In the genomic region with DNA sequence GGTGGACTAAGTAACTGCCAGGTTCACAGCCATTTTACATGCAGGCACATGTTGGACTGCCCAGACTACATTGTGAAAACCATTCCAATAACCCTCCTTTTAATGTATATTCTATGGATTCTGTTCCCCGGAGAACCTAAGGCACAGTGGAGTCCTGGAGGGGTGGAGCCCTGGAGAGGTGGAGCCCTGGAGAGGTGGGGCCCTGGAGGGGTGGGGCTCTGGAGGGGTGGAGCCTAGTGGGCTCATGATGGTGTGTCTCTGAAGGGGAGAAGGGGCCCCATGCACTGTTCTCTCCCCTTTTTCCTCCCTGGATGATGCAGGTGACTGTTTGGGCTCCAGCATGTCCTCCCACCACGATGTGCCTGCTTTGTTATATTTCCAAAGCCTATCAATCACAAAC, we compare ENCODE assay signal across 25 mouse cellular contexts. TPM values are rescaled to one million over a fixed set of nuclear protein-coding genes. Genes with fewer than 3 reads are reported as not detected.
DNase-seq lines count a peak whose midpoint lies in the region; ATAC-seq and TF ChIP-seq lines count a peak whose summit lies in the region.
"Had no signal": no experiment of that assay in that cellular context is flagged by ENCODE, and none has a peak within 500 bp of the region (broad histone marks: within the 10 kb centered on the region; RNA-seq: fewer than 3 reads in every experiment).

No protein-coding gene starts in this region.

- H3K27me3 ChIP-seq in midbrain, embryonic 11.5 days (ENCODE audit: control insufficient read depth, insufficient read depth, low read length): no peaks in the 10 kb centered on the region
- H3K27me3 ChIP-seq in midbrain, embryonic 13.5 days: no peaks in the 10 kb centered on the region
- H3K27me3 ChIP-seq in liver, embryonic 13.5 days: no peaks in the 10 kb centered on the region
- H3K27me3 ChIP-seq: heart, embryonic 15.5 days; hindbrain, embryonic 15.5 days; limb, embryonic 12.5 days; midbrain, embryonic 15.5 days; neural tube, embryonic 13.5 days; Patski; stomach, embryonic 15.5 days had no signal

- no peak for TF ChIP-seq CTCF in gastrocnemius, adult 2 months (IDR thresholded peaks at IDR 0.05)

- intact Hi-C loops in gastrocnemius, adult 2 months (cut with DNase I): no loop called here

- H3K9me3 ChIP-seq in midbrain, embryonic 11.5 days (ENCODE audit: control insufficient read depth, low read length): no peaks in the 10 kb centered on the region
- H3K9me3 ChIP-seq in midbrain, embryonic 13.5 days: no peaks in the 10 kb centered on the region
- peaks cover 6% of the 10 kb centered on the region for H3K9me3 ChIP-seq in liver, embryonic 13.5 days (replicated peaks)
- H3K9me3 ChIP-seq: heart, embryonic 15.5 days; hindbrain, embryonic 15.5 days; midbrain, embryonic 15.5 days; stomach, embryonic 15.5 days had no signal

- no peaks in the 10 kb centered on the region for H3K4me1 ChIP-seq in midbrain, embryonic 11.5 days (ENCODE audit: control insufficient read depth, insufficient read depth, low read length)
- H3K4me1 ChIP-seq in midbrain, embryonic 13.5 days (replicated peaks): no peaks in the 10 kb centered on the region; the same call in 1 of the 2 replicates
- H3K4me1 ChIP-seq in liver, embryonic 13.5 days (replicated peaks): peaks cover 21% of the 10 kb centered on the region
- H3K4me1 ChIP-seq: midbrain, embryonic 15.5 days had no signal

- H3K4me3 ChIP-seq in midbrain, embryonic 11.5 days (ENCODE audit: low read depth, low read length): no peak overlapping the region
- no peak overlapping the region for H3K4me3 ChIP-seq in midbrain, embryonic 13.5 days (replicated peaks)
- no peak overlapping the region for H3K4me3 ChIP-seq in liver, embryonic 13.5 days (replicated peaks)
- no peak overlapping the region for H3K4me3 ChIP-seq in gastrocnemius, adult 2 months
- H3K4me3 ChIP-seq: heart, embryonic 15.5 days; hindbrain, embryonic 15.5 days; limb, embryonic 12.5 days; midbrain, embryonic 15.5 days; myocyte; neural tube, embryonic 13.5 days; stomach, embryonic 15.5 days had no signal

- H3K9ac ChIP-seq in midbrain, embryonic 11.5 days (ENCODE audit: low read length): no peak overlapping the region
- no peak overlapping the region for H3K9ac ChIP-seq in midbrain, embryonic 13.5 days (replicated peaks)
- H3K9ac ChIP-seq in liver, embryonic 13.5 days: no peak overlapping the region
- H3K9ac ChIP-seq: forebrain, postnatal 0 days; heart, embryonic 15.5 days; hindbrain, embryonic 15.5 days; limb, embryonic 12.5 days; midbrain, embryonic 15.5 days; neural tube, embryonic 13.5 days; stomach, embryonic 15.5 days had no signal

- H3K27ac ChIP-seq in midbrain, embryonic 11.5 days (ENCODE audit: low read depth, low read length): no peak overlapping the region
- H3K27ac ChIP-seq in midbrain, embryonic 13.5 days: no peak overlapping the region
- H3K27ac ChIP-seq in liver, embryonic 13.5 days: no peak overlapping the region
- H3K27ac ChIP-seq in gastrocnemius, adult 2 months: no peak overlapping the region
- H3K27ac ChIP-seq: heart, embryonic 15.5 days; hindbrain, embryonic 15.5 days; limb, embryonic 12.5 days; midbrain, embryonic 15.5 days; neural tube, embryonic 13.5 days; stomach, embryonic 15.5 days had no signal

- H3K36me3 ChIP-seq in midbrain, embryonic 11.5 days (ENCODE audit: control insufficient read depth, insufficient read depth, low read length): no peaks in the 10 kb centered on the region
- no peaks in the 10 kb centered on the region for H3K36me3 ChIP-seq in midbrain, embryonic 13.5 days
- H3K36me3 ChIP-seq in liver, embryonic 13.5 days: peaks cover 46% of the 10 kb centered on the region
- H3K36me3 ChIP-seq: hindbrain, embryonic 15.5 days; midbrain, embryonic 15.5 days had no signal

- no peak for ATAC-seq in midbrain, embryonic 11.5 days (ENCODE audit: low FRiP score)
- no peak for ATAC-seq in midbrain, embryonic 13.5 days
- peak; percentile 82 for ATAC-seq in liver, embryonic 13.5 days (ENCODE audit: low read depth)
- ATAC-seq: activated CD4-positive, CD25-positive, alpha-beta regulatory T cell, adult 4 months; forebrain, postnatal 0 days; midbrain, embryonic 15.5 days; Patski had no signal

- peak; percentile 57 for DNase-seq in midbrain, embryonic 11.5 days (ENCODE audit: low spot score, missing footprints)
- peak; percentile 30 for DNase-seq in c-Kit-positive CD71-positive TER-119-negative erythroid progenitor cells, embryonic 14.5 days (ENCODE audit: low read depth)
- DNase-seq in liver, embryonic 13.5 days: no peak
- DNase-seq in gastrocnemius, adult 2 months: no peak
- DNase-seq in adrenal gland, adult 8-10 months: no peak
- DNase-seq in frontal cortex, postnatal 10 days (ENCODE audit: low spot score in 2 of 2): no peak
- DNase-seq: adrenal gland, postnatal 10 days; cerebellum, adult 9-10 months; forebrain, postnatal 0 days; heart, postnatal 4 days; kidney, adult 8-10 months; kidney, postnatal 10 days; lung, adult 2 months; lung, postnatal 14 days; retina, postnatal 1 day had no signal

- WGBS in midbrain, embryonic 11.5 days: 78% methylated on average over 2 of the region's 2 CpGs
- WGBS in midbrain, embryonic 13.5 days: 68% methylated on average over 2 of the region's 2 CpGs
- 49% methylated on average over 2 of the region's 2 CpGs for WGBS in liver, embryonic 13.5 days (ENCODE audit: insufficient replicate concordance)

- no peak overlapping the region for H3K4me2 ChIP-seq in midbrain, embryonic 11.5 days
- no peak overlapping the region for H3K4me2 ChIP-seq in midbrain, embryonic 13.5 days (replicated peaks)
- no peak overlapping the region for H3K4me2 ChIP-seq in liver, embryonic 13.5 days
- H3K4me2 ChIP-seq: heart, embryonic 15.5 days; hindbrain, embryonic 15.5 days; limb, embryonic 12.5 days; midbrain, embryonic 15.5 days; neural tube, embryonic 13.5 days; stomach, embryonic 15.5 days had no signal

RNA-seq across cellular contexts. Expression of a gene that starts 24.2 kb away (rescaled TPM):
- polyA plus RNA-seq in midbrain, embryonic 11.5 days (2014; fragmentation: Nextera tagmentation; extraction: Ambion mirVana): 2.5 and 4.1 TPM in 2 replicates
- polyA plus RNA-seq in midbrain, embryonic 13.5 days (2015; fragmentation: Nextera tagmentation; extraction: Ambion mirVana): 2.2 and 2.6 TPM in 2 replicates
- 8.1 and 9.0 TPM in 2 replicates for polyA plus RNA-seq in liver, embryonic 13.5 days (2015; fragmentation: Nextera tagmentation; extraction: Ambion mirVana)
- total RNA-seq in gastrocnemius, adult 2 months (2021): 1 to 10 TPM; 2.7 to 2.8 TPM
- 10 to 100 TPM in 1 of 4 experiments, 1 to 10 TPM in 3; 4.5 to 15.4 (median 7.7) TPM for total RNA-seq in adrenal gland, adult 8-10 months (2022)

Comparison
In these comparisons a context has a peak if more than half of its experiments do, and no peak if none do; other contexts are left out.
1. DNase-seq: peak in midbrain, embryonic 11.5 days (single experiment) and c-Kit-positive CD71-positive TER-119-negative erythroid progenitor cells, embryonic 14.5 days (single experiment); none in liver, embryonic 13.5 days (single experiment), gastrocnemius, adult 2 months (single experiment), adrenal gland, adult 8-10 months (single experiment) and frontal cortex, postnatal 10 days (0 of 2).